Mouse (Mus musculus) cerebellum, adult 8-10 months (tissue): ENCODE measurements around the gene Nudt15.

Source experiments
- DNase-seq: peaks from one replicate; pipeline ENCODE4 v3.0.0; 2022

Gene Nudt15

DNA sequence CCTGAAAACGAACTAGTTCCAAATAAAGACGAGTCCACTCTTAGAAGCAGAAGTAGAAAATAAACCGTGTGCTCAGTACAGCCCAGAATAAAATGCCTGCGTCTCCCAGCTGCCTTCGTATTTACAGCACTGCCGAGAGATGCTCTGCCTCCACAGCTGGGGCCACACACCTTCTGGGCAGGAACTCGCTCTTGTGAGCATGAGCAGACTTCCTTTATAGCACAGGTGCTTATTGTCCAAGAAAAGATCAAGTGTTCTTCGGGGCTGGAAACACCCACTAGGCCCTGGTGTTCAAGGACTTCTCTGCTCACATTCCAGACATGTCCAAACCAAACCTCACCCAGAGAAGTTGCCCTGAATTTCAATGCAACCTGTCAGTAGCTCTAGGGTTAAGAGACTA, 77.4 kb downstream of the Nudt15 start:
- DNase-seq = no peak

DNA sequence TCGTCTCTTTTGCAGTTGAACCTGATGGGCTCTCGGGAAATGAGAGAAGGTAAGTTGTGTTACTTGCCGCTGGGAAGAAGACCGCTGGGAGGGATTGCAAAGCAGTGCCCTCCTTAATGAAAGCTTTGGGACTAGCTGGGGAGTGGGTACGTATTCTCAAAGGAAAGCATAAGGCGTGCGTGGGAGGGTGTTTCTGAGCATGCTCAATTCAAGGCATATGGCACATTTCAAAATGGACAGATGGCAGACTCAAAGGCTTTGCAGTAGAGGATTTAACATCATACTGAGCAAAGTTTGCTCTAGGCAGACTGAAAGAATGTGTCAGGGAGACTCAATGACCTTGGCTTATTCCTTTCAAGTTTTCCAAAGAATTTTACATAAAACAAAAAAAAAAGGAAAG, 78.5 kb downstream of the Nudt15 start:
- DNase-seq = peak; percentile 58
